8 mouse cellular contexts compared by ENCODE assay signal in genomic region chr19:29520996-29521560, GRCm38 (mm10). TPM values are rescaled to one million over a fixed set of nuclear protein-coding genes. Genes with fewer than 3 reads are reported as not detected.
A peak's percentile ranks its signal among the peaks of the same experiment; 100 is the strongest.
DNase-seq lines count a peak whose midpoint lies in the region; ATAC-seq and TF ChIP-seq lines count a peak whose summit lies in the region.

No protein-coding gene starts in this region.

- WGBS in heart, embryonic 11.5 days (ENCODE audit: insufficient replicate concordance) = 38% methylated on average over 10 of the region's 10 CpGs
- 28% methylated on average over 10 of the region's 10 CpGs for WGBS in heart, postnatal 0 days
- WGBS in macrophage (ENCODE audit: missing documents) = 45% methylated on average over 10 of the region's 10 CpGs

- H3K27me3 ChIP-seq in heart, embryonic 11.5 days (ENCODE audit: control insufficient read depth, insufficient read depth, low read length) = no peaks in the 10 kb centered on the region
- no peaks in the 10 kb centered on the region for H3K27me3 ChIP-seq in heart, postnatal 0 days (ENCODE audit: control insufficient read depth, insufficient read depth, low read length)

- peak overlapping the region; percentile 73 for H3K4me3 ChIP-seq in heart, embryonic 11.5 days (ENCODE audit: low read depth, low read length)
- peak overlapping the region; percentile 93 for H3K4me3 ChIP-seq in heart, postnatal 0 days (ENCODE audit: low read depth, low read length)
- peak overlapping the region; percentile 50 for H3K4me3 ChIP-seq in macrophage (ENCODE audit: inconsistent target)

- no peak for TF ChIP-seq EP300 in heart, postnatal 0 days (IDR thresholded peaks at IDR 0.05; ENCODE audit: low read depth)

- no peak for TF ChIP-seq CTCF in heart, postnatal 0 days (IDR thresholded peaks at IDR 0.05; ENCODE audit: low read depth)

- H3K4me2 ChIP-seq in heart, embryonic 11.5 days = peak overlapping the region; percentile 86
- H3K4me2 ChIP-seq in heart, postnatal 0 days (ENCODE audit: low read depth, low read length) = peak overlapping the region; percentile 92

- DNase-seq in heart, adult 9 months (ENCODE audit: low spot score in 2 of 2) = no peak
- peak; percentile 71 for DNase-seq in Muller cell, postnatal 12 days (ENCODE audit: inconsistent ontology term)
- DNase-seq in heart, postnatal 0 days (ENCODE audit: low spot score) = no peak
- no peak for DNase-seq in T-cell, adult 2 months (ENCODE audit: low spot score)
- no peak for DNase-seq in left cerebral cortex, postnatal 4 days
- DNase-seq in left cerebral cortex, adult 18-20 months (ENCODE audit: low spot score in 2 of 2) = no peak

- ATAC-seq in heart, embryonic 11.5 days (replicated peaks; ENCODE audit: insufficient number of reproducible peaks, low FRiP score, low TSS enrichment) = no peak
- no peak for ATAC-seq in heart, postnatal 0 days (ENCODE audit: insufficient read depth, low read depth)

- H3K36me3 ChIP-seq in heart, embryonic 11.5 days (ENCODE audit: control insufficient read depth, insufficient read depth, low read length) = no peaks in the 10 kb centered on the region; the same call in 1 of the 2 replicates
- H3K36me3 ChIP-seq in heart, postnatal 0 days (replicated peaks; ENCODE audit: control insufficient read depth, insufficient read depth, low read length) = 0 out of 2 replicates have a peak, but pooled peaks cover 5% of the 10 kb centered on the region
- peaks cover 13% of the 10 kb centered on the region; the same call in 1 of the 2 replicates for H3K36me3 ChIP-seq in macrophage (ENCODE audit: inconsistent target)

- H3K9me3 ChIP-seq in heart, embryonic 11.5 days (replicated peaks; ENCODE audit: control insufficient read depth, low read length) = no peaks in the 10 kb centered on the region
- H3K9me3 ChIP-seq in heart, postnatal 0 days (replicated peaks; ENCODE audit: control insufficient read depth, low read length) = no peaks in the 10 kb centered on the region

- H3K79me2 ChIP-seq in macrophage (ENCODE audit: inconsistent target) = peaks cover 47% of the 10 kb centered on the region

- H3K27ac ChIP-seq in heart, embryonic 11.5 days (ENCODE audit: low read depth, low read length) = no peak overlapping the region
- H3K27ac ChIP-seq in heart, postnatal 0 days (ENCODE audit: low read depth) = peak overlapping the region; percentile 98
- H3K27ac ChIP-seq in macrophage = peak overlapping the region; percentile 52

- peaks cover 4% of the 10 kb centered on the region; the same call in 1 of the 2 replicates for H3K4me1 ChIP-seq in heart, embryonic 11.5 days (ENCODE audit: control insufficient read depth, insufficient read depth, low read length)
- peaks cover 19% of the 10 kb centered on the region for H3K4me1 ChIP-seq in heart, postnatal 0 days (ENCODE audit: control insufficient read depth, insufficient read depth)

- intact Hi-C loops in left cerebral cortex, postnatal 4 days (cut with DNase I) = no loop called here

- H3K9ac ChIP-seq in heart, embryonic 11.5 days (ENCODE audit: low read depth, low read length) = peak overlapping the region; percentile 94; the same call in 1 of the 2 replicates
- peak overlapping the region; percentile 98; the same call in 1 of the 2 replicates for H3K9ac ChIP-seq in heart, postnatal 0 days (replicated peaks; ENCODE audit: low read depth, low read length)

RNA-seq across cellular contexts. Expression of gene Ric1, which starts 1.0 kb away (rescaled TPM):
- 6.5 and 8.7 TPM in 2 replicates for polyA plus RNA-seq in heart, embryonic 11.5 days (2014; fragmentation: Nextera tagmentation; extraction: Ambion mirVana)
- total RNA-seq in heart, postnatal 0 days (2014; rRNA removed; ENCODE audit: low replicate concordance) = 24.5 and 29.9 TPM in 2 replicates
- 6.0 TPM in 2 replicates for polyA plus RNA-seq in heart, postnatal 0 days (2015; fragmentation: Nextera tagmentation; extraction: Ambion mirVana)
- 100 to 1,000 TPM; 142 to 734 (median 245) TPM for total RNA-seq in macrophage (2018; cell fraction: chromatin; rRNA removed)
- 10 to 100 TPM; 30.8 to 76.6 (median 44.6) TPM for total RNA-seq in macrophage (2018; cell fraction: cytosol; rRNA removed)
- 100 to 1,000 TPM in 25 of 26 experiments, 10 to 100 TPM in 1; 86.3 to 557 (median 248) TPM for total RNA-seq in macrophage (2018; cell fraction: nucleus; rRNA removed)
- polyA plus RNA-seq in macrophage (2018) = 11.9 to 21.2 TPM (median 19.1 TPM) in 3 replicates
- total RNA-seq in left cerebral cortex, postnatal 4 days (2021) = 10 to 100 TPM; 40.8 to 43.6 TPM
- 10 to 100 TPM; 31.3 to 33.2 TPM for total RNA-seq in left cerebral cortex, adult 18-20 months (2021)
